Mouse (Mus musculus): ENCODE results near the gene Scmh1. TPM values are rescaled to one million over a fixed set of nuclear protein-coding genes. Genes with fewer than 3 reads are reported as not detected.
A peak's percentile ranks its signal among the peaks of the same experiment; 100 is the strongest.

The Scmh1 gene
- polyA plus RNA-seq, 1 experiment: 34.2 TPM

DNA sequence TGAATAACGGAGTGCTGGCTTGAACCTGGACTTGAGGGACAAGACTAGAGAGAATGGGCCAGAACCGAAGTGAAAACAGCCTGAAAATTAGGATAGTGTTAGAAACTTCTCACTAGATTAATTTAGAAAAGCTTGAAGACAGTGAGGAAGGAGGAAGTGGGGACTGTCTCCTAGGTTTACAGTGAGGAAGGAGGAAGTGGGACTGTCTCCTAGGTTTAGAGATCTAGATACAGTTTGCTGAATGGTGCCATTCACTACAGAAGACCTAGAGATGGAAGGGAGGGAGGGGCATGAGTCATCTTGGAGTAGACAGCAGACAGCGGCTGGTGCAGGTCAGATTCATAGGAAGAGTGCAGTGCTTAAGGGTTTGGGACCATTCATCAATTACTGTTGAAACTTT lies 118.0 kb downstream of the Scmh1 start:
- TF ChIP-seq POLR2A (IDR thresholded peaks at IDR 0.05; ENCODE audit: borderline replicate concordance, low read depth, low read length) (no peak), CTCF (IDR thresholded peaks at IDR 0.05; ENCODE audit: low read depth, low read length) (no peak)
- Histone ChIP-seq H3K27ac (ENCODE audit: insufficient read depth, low read depth, low read length) (peak overlapping the region; percentile 42), H3K4me1 (ENCODE audit: control insufficient read depth, insufficient read depth, low read length) (peaks cover 13% of the 10 kb centered on the region), H3K4me3 (ENCODE audit: insufficient read depth, low read length) (no peak overlapping the region)

DNA sequence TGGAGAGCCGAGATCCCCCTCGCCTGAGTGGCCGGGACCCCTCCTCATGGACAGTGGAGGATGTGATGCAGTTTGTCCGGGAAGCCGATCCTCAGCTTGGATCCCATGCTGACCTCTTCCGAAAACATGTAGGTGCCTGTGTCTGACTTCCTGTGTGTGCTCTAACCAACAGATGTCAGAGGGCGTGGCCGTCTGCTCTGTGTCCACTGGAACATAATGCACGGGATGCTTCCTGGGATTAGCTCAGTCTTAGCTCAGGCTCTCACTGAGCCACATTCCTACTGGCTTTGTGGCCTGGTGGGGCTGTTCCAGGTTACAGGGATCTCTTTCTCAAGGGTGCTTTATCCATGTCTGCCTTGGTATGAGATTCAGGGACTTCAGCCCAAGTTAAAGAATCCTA lies 123.1 kb downstream of the Scmh1 start:
- Histone ChIP-seq H3K4me3 (ENCODE audit: insufficient read depth, low read length) (no peak overlapping the region), H3K4me1 (ENCODE audit: control insufficient read depth, insufficient read depth, low read length) (peaks cover 4% of the 10 kb centered on the region), H3K27ac (ENCODE audit: insufficient read depth, low read depth, low read length) (no peak overlapping the region)
- TF ChIP-seq CTCF (IDR thresholded peaks at IDR 0.05; ENCODE audit: low read depth, low read length): no peak
- TF ChIP-seq POLR2A (IDR thresholded peaks at IDR 0.05; ENCODE audit: borderline replicate concordance, low read depth, low read length): no peak

DNA sequence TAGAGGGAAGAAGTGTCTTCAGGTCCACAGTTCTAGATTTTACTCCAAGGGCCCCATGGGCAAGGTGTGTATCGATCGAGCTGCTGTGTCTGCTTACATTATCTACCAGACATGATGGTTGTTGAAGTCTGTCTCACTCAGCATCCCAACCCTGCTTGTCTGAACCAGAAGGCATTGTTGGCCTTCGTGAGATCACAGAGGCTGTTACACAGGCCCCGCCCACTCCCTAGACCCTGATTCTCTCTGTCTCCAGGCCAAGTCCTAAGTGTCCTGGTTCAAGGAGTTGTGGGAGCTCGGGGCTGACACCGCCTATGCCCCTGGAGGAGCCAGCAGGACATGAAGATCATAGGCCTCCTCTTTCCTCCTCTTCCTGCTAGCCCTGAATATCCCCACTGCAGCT lies 126.9 kb downstream of the Scmh1 start, which contains the start of gene Slfnl1:
Gene Slfnl1, plus strand, starts transcription at position 246 of the 400 bp plus-strand sequence.
- TF ChIP-seq CTCF (IDR thresholded peaks at IDR 0.05; ENCODE audit: low read depth, low read length): no peak
- no peak for TF ChIP-seq POLR2A (IDR thresholded peaks at IDR 0.05; ENCODE audit: borderline replicate concordance, low read depth, low read length)
- no peak within 1 kb of the TSS for H3K27ac ChIP-seq (ENCODE audit: insufficient read depth, low read depth, low read length)
- no peak within 1 kb of the TSS for H3K4me3 ChIP-seq (ENCODE audit: insufficient read depth, low read length)
- H3K4me1 ChIP-seq (ENCODE audit: control insufficient read depth, insufficient read depth, low read length): no peaks in the 10 kb centered on the region

DNA sequence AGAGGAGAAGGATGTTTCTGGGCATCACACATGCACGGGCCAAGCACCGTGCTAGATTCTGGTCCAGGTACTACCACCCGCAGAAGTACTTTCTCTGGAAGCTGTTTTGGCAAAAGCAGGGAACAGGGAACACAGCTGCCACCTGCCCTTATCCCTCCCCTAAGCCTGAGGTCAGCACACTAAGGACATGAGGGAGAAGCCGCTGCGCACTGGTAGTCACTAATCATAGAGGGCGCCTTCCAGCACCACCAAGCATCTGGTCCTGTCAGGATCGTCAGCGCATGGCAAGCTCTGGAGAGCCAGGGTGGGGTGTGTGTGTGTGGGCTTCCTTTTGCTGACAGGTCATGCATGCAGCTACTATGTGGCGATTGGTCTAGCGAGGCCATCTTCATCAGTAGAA lies 133.6 kb downstream of the Scmh1 start:
- Histone ChIP-seq H3K4me3 (ENCODE audit: insufficient read depth, low read length) (no peak overlapping the region), H3K4me1 (ENCODE audit: control insufficient read depth, insufficient read depth, low read length) (no peaks in the 10 kb centered on the region), H3K27ac (ENCODE audit: insufficient read depth, low read depth, low read length) (no peak overlapping the region)
- TF ChIP-seq CTCF (IDR thresholded peaks at IDR 0.05; ENCODE audit: low read depth, low read length): no peak
- TF ChIP-seq POLR2A (IDR thresholded peaks at IDR 0.05; ENCODE audit: borderline replicate concordance, low read depth, low read length): no peak

DNA sequence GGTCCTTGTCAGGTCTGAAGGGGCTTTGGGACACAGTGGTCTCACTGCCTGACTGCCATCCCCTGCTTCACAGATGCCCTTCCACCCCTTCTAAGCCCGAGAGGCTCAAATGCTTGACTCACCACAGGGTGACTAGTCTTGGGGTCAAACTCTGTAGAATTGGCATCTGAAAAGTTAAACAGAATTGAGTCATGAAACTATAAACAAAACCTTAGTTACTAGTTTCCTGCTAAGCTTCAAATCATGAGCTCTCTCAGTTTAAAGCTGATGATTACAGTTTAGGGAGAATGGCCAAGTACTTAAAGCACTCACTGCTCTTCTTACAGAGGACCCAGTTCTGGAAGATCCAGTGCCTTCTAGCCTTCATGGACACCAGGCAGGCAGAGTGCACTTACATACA lies 139.8 kb downstream of the Scmh1 start:
- TF ChIP-seq CTCF (IDR thresholded peaks at IDR 0.05; ENCODE audit: low read depth, low read length) (no peak), POLR2A (IDR thresholded peaks at IDR 0.05; ENCODE audit: borderline replicate concordance, low read depth, low read length) (no peak)
- H3K27ac ChIP-seq (ENCODE audit: insufficient read depth, low read depth, low read length): no peak overlapping the region

DNA sequence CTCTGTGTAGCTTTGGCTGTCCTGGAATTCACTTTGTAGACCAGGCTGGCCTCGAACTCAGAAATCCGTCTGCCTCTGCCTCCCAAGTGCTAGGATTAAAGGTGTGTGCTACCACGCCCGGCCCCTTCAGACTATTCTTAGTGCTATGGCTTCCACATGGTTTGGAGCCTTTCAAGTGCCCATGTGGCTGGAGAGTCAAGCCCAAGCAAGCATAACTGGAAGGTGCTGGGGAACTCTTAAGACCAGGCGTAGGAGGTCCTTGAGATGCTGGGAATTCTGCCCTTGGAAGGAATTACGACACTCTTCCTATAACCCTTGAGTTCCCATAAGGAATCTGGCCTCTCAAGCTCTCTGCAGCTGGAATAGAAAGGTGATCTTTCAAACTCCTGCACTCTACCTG lies 151.5 kb downstream of the Scmh1 start:
- H3K4me1 ChIP-seq (ENCODE audit: control insufficient read depth, insufficient read depth, low read length): no peaks in the 10 kb centered on the region
- H3K27ac ChIP-seq (ENCODE audit: insufficient read depth, low read depth, low read length): no peak overlapping the region
- H3K4me3 ChIP-seq (ENCODE audit: insufficient read depth, low read length): no peak overlapping the region
- no peak for TF ChIP-seq CTCF (IDR thresholded peaks at IDR 0.05; ENCODE audit: low read depth, low read length)
- TF ChIP-seq POLR2A (IDR thresholded peaks at IDR 0.05; ENCODE audit: borderline replicate concordance, low read depth, low read length): no peak

More for the DNA sequence above, 139.8 kb downstream of the Scmh1 start:
- H3K4me1 ChIP-seq (ENCODE audit: control insufficient read depth, insufficient read depth, low read length): no peaks in the 10 kb centered on the region
- H3K4me3 ChIP-seq (ENCODE audit: insufficient read depth, low read length): no peak overlapping the region

DNA sequence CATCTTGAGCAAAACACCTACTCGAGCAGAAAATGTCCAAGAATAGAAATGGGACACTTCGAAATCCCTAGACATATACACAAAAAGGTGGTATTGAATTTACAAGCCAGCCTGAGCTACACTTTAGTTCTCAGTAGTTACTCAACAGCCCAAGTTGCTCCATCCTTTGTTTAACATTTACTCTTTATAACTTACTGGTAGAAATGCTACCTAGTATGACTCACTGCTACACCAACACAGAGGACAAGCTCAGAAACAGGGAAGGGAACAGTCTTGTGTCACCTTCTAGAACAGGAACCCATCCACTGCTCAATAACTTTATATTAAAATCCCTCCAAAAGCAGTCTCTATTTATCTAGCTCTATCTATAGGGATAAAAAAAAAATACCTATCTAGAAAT lies 160.6 kb downstream of the Scmh1 start:
- Histone ChIP-seq H3K4me1 (ENCODE audit: control insufficient read depth, insufficient read depth, low read length) (peaks cover 14% of the 10 kb centered on the region), H3K27ac (ENCODE audit: insufficient read depth, low read depth, low read length) (no peak overlapping the region), H3K4me3 (ENCODE audit: insufficient read depth, low read length) (no peak overlapping the region)
- TF ChIP-seq POLR2A (IDR thresholded peaks at IDR 0.05; ENCODE audit: borderline replicate concordance, low read depth, low read length) (no peak), CTCF (IDR thresholded peaks at IDR 0.05; ENCODE audit: low read depth, low read length) (no peak)

DNA sequence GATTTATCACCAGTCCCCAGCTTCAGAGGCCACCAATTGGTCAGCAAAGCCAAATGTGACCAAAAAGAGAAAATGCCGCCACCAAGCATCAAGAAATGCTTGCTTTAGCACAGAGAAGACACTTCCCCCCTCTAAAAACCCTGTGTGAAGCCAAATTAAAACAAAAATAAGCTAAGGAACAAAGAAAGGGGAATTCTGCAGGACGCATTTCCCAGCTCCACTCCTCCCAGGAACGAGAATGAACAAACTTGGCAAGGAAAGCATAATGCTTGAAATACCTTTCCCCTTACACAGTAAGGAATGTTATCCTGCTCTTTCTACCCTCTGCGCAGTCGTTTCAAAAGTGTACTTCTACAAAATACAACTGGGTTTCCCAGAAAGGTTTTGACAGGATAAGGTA lies 162.9 kb downstream of the Scmh1 start:
- no peak for TF ChIP-seq CTCF (IDR thresholded peaks at IDR 0.05; ENCODE audit: low read depth, low read length)
- H3K4me3 ChIP-seq (ENCODE audit: insufficient read depth, low read length): no peak overlapping the region
- peaks cover 14% of the 10 kb centered on the region for H3K4me1 ChIP-seq (ENCODE audit: control insufficient read depth, insufficient read depth, low read length)
- no peak overlapping the region for H3K27ac ChIP-seq (ENCODE audit: insufficient read depth, low read depth, low read length)

DNA sequence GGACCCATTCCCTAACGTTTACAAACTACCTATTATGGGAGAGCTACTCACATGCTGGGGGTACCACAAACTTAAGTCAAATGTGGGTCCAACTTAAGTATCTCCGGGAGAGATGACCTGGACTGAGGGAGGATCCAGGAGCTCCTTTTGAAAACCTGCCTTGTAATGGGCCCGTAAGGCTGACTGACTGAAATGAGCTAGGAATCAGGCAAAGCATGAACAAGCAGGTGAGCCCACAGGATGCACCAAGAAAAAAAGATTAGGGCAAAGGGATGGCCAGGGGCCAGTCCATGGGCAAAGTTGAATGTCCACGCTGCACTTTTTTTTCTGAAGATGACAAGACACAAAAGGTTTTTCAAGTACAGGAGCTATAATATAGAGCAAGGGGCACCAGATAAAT lies 163.9 kb downstream of the Scmh1 start:
- H3K27ac ChIP-seq (ENCODE audit: insufficient read depth, low read depth, low read length): no peak overlapping the region
- no peak for TF ChIP-seq CTCF (IDR thresholded peaks at IDR 0.05; ENCODE audit: low read depth, low read length)
- no peak for TF ChIP-seq POLR2A (IDR thresholded peaks at IDR 0.05; ENCODE audit: borderline replicate concordance, low read depth, low read length)
- H3K4me3 ChIP-seq (ENCODE audit: insufficient read depth, low read length): peak overlapping the region; percentile 90
- H3K4me1 ChIP-seq (ENCODE audit: control insufficient read depth, insufficient read depth, low read length): peaks cover 14% of the 10 kb centered on the region

DNA sequence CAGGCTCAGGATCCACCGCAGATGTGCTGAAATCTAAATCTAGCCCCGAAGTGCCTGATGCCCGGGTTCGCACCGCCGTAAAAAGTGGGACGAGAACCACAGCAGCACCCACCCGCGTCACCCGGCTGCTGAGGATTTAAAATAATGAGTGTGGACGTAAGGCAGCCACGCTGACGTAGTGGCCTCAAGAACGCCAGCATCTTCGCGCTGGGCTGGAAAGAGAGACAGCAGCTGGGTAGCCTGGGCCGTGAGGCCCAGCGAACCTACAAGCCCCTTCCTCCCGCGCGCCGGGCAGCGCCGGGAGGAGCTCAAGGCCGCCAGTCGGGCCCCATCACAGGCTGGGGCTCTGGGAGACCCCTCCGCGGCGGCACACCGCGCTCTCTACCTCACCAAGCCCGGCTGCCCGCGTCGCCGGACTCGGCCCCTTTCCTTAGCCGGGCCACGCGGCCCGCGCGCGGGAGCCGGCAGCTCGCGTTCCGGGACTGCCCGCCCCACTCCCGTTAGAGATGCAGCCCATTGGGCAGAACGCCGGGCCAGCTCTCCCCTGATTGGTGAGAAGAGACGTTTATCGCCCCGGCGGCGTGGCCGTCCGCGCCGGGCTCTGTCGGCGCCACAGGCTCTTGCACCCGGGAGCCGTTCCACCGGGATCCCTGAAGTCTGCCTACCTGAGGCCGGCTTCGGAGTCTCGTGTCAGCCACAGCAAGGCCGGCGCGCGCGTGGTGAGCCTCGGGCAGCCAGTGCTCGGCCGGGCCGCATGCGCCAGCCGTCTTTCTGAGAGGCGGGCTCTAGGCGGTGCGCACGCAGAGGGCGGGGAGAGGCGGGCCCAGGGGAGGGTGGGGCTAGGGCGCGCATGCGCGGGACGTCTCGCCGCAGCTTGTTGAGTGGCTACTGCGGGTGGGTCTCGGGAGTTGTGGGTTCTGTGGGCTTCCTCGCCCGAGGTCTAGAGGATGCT lies 164.7 kb downstream of the Scmh1 start, which contains the start of gene Ctps:
Gene Ctps, minus strand, starts transcription at position 791 of the 952 bp plus-strand sequence.
- peak within 1 kb of the TSS; percentile 25 for H3K27ac ChIP-seq (ENCODE audit: insufficient read depth, low read depth, low read length)
- peaks cover 14% of the 10 kb centered on the region for H3K4me1 ChIP-seq (ENCODE audit: control insufficient read depth, insufficient read depth, low read length)
- TF ChIP-seq POLR2A (IDR thresholded peaks at IDR 0.05; ENCODE audit: borderline replicate concordance, low read depth, low read length) (no peak), CTCF (IDR thresholded peaks at IDR 0.05; ENCODE audit: low read depth, low read length) (no peak)
- peak within 1 kb of the TSS; percentile 90 for H3K4me3 ChIP-seq (ENCODE audit: insufficient read depth, low read length)

All from bone marrow macrophage, adult 2 months (primary cell).